Mouse (Mus musculus): ENCODE results near the gene Unc119b.

GRCm38 (mm10) chr5:115156933-115157589, 22.3 kb upstream of the Unc119b start:
- no peak for TF ChIP-seq CTCF (IDR thresholded peaks at IDR 0.05; ENCODE audit: low read depth, low read length)
- no peak for TF ChIP-seq POLR2AphosphoS5 (IDR thresholded peaks at IDR 0.05; ENCODE audit: insufficient replicate concordance, low read depth, low read length)
- TF ChIP-seq GATA1 (IDR thresholded peaks at IDR 0.05; ENCODE audit: borderline replicate concordance, low read length) = no peak

Data from G1E (cell line).